Mouse (Mus musculus) thymus, postnatal 10 days (tissue): ENCODE measurements at regions not wholly inside any gene's neighbourhood (a gene's known extent, or its start where the extent isn't known, plus 50 kb on each side); places are given as distances from the start of the nearest gene placed in this dataset.

ENCODE experiments used
- DNase-seq, 2 experiments: peaks; one replicate each; pipeline ENCODE4 v3.0.0; 2021; ENCODE audit warnings: low spot score in 2 of 2

GRCm38 (mm10) chr16:5829071-5829470 is 56.1 kb upstream of the Rbfox1 start:
- DNase-seq = no peak

- DNase-seq = no peak
Observed at GRCm38 (mm10) chr16:5823316-5823715, 61.8 kb upstream of the Rbfox1 start.

- DNase-seq = no peak
Observed at GRCm38 (mm10) chr16:5817166-5817565, 68.0 kb upstream of the Rbfox1 start.

GRCm38 (mm10) chr16:5812245-5812820 is 72.8 kb upstream of the Rbfox1 start:
- no peak for DNase-seq

- no peak for DNase-seq
Observed at GRCm38 (mm10) chr16:5811654-5811992, 73.5 kb upstream of the Rbfox1 start.

GRCm38 (mm10) chr16:5810986-5811653 is 74.0 kb upstream of the Rbfox1 start:
- no peak for DNase-seq

- DNase-seq = no peak
Observed at GRCm38 (mm10) chr16:5798188-5798587, 87.0 kb upstream of the Rbfox1 start.

GRCm38 (mm10) chr16:5792216-5792615 is 92.9 kb upstream of the Rbfox1 start:
- no peak for DNase-seq

GRCm38 (mm10) chr16:5790161-5790560 is 95.0 kb upstream of the Rbfox1 start:
- DNase-seq = no peak

- no peak for DNase-seq
Observed at GRCm38 (mm10) chr16:5787206-5787605, 97.9 kb upstream of the Rbfox1 start.

- no peak for DNase-seq
Observed at GRCm38 (mm10) chr16:5766771-5767421, 118.3 kb upstream of the Rbfox1 start.

- no peak for DNase-seq
Observed at GRCm38 (mm10) chr16:5765143-5765542, 120.0 kb upstream of the Rbfox1 start.

- no peak for DNase-seq
Observed at GRCm38 (mm10) chr16:5760821-5761220, 124.3 kb upstream of the Rbfox1 start.

GRCm38 (mm10) chr16:5759021-5759420 is 126.1 kb upstream of the Rbfox1 start:
- no peak for DNase-seq

GRCm38 (mm10) chr16:5742716-5743507 is 142.2 kb upstream of the Rbfox1 start:
- DNase-seq = no peak

GRCm38 (mm10) chr16:5740776-5741175 is 144.4 kb upstream of the Rbfox1 start:
- no peak for DNase-seq

GRCm38 (mm10) chr16:5733608-5734007 is 151.5 kb upstream of the Rbfox1 start:
- DNase-seq = no peak

- DNase-seq = no peak
Observed at GRCm38 (mm10) chr16:5722506-5722905, 162.6 kb upstream of the Rbfox1 start.

GRCm38 (mm10) chr16:5713476-5713875 is 171.7 kb upstream of the Rbfox1 start:
- DNase-seq = no peak

GRCm38 (mm10) chr16:5709831-5710230 is 175.3 kb upstream of the Rbfox1 start:
- DNase-seq = no peak

- no peak for DNase-seq
Observed at GRCm38 (mm10) chr16:5700731-5701255, 184.4 kb upstream of the Rbfox1 start.

GRCm38 (mm10) chr16:5688322-5688721 is 196.8 kb upstream of the Rbfox1 start:
- DNase-seq = no peak
